Mouse (Mus musculus) embryo, embryonic 11.5 days (tissue): Measurements from ENCODE around the gene Mapre1.

Source experiments
- DNase-seq: peaks from one replicate; pipeline ENCODE4 v3.0.0-alpha.2; 2012; ENCODE audit warnings: low read depth, low spot score

The Mapre1 gene

DNA sequence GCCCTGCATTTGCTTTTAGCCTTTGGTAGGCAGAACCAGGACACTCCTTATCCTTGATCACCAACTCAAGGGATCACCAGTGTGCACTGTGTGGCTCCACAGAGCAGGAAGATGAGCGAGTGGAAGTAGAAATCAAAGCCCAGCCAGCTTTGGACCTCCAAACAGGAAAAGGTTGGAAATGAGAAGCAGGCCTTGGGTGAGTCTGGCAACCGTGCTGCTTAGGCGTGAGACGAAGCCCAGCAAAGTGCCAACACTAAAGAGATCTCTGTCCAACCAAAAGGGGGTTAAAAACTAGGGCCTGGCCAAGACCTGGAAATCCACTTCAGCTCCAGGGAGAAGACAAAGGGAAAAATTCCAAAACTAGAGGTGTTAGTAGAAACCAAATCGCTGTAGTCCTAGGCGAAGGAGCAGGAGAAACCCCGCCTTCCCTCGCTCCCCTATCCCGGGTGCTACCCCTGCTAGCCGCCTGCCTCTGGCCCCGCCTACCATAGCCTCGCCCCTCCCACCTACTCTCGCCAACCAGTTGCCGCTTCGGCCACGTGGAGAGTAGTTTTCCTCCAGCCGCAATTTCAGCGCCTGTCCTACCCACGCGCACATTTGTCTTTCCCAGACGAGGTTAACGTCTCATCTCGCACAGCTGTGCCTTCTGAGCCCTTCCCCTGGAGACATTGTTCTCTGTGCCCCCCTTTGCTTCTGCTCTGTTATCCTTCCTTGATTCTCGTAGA is 37.7 kb downstream of the Mapre1 start:
- peak; percentile 54 for DNase-seq

DNA sequence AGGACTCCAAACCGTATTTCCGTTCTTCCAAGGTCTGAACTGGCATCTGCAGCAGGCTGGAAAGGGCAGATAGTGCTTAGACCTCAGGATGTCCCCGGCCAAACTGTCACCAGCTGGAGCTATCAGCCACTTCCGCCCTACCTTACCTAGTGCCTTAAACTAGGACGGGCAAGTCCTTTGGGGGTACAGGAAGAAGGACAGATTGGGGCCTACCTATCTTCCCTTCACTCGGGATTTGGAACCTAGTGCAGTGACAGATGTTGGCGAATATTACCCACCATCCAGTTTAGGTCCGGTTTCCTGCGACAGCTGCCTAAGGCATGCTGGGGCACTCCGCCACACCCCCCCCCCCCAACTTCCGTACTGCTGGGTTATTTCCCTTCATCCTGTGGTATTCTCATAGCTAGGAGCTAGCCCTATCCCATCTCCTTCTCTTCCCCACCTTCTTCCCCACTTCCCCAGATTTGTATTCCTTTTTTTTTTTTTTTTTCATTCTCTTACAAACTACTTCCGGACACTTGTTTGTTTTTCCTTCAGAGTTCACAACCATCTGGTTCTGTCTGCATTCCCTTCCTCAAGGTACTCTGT is 38.4 kb downstream of the Mapre1 start, which contains the start of gene Efcab8:
TSS of gene Efcab8 (plus strand) at position 538 of the 588 bp plus-strand sequence.
- DNase-seq = no peak

DNA sequence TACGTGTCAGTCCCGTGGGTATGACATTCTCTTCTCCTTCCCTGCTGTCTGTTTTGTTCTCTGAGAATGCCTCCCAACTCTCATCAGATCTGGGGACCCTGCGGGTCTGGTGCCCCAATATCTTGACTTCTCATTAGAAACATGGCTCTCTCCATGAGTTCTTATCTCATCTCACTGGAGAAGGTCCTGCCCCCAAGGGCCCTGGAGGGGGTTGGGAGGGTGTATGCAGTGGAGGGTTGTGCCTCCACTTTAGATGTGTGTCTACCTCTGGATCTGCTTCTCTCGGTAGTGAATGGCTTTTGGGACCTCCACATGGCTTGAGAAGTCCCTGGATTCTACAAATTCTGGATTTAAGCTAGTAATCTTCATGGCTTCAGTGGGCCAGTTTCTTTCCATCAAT is 40.1 kb downstream of the Mapre1 start:
- DNase-seq = no peak

DNA sequence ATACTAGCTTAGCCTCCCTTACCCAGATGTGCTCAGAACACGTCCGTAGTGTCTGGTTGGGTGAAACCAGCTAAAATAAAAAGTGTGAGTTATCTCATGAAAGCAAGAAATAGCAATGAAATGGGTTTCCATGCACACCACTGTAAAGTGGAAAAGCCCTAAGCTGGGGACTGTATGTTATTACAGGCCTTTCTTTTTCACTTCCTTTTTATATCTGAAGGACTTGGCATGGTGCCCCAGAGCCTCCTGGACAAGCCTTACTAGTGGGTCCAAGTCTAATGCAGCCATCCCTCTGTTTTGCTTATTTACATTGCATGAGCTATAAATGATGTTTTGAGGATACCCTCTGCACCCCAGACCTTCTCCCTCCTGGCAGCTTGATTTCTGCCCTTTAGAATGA is 43.6 kb downstream of the Mapre1 start:
- DNase-seq = no peak

DNA sequence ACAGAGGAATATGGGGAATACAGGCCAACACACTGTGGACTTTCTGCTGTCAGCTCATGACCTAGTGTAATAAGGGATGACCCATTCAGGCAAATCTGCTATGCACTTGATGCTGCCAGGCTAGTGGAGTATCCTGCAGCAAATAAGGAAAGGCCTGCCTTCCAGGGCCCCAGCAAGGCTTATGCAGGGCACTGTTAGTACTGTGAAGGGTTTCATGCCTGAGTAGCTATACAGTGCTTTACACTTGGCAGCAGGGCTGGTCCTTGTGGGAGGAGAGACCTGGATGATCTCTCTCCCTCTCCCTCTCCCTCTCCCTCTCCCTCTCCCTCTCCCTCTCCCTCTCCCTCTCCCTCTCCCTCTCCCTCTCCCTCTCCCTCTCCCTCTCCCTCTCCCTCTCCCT is 52.3 kb downstream of the Mapre1 start:
- no peak for DNase-seq

DNA sequence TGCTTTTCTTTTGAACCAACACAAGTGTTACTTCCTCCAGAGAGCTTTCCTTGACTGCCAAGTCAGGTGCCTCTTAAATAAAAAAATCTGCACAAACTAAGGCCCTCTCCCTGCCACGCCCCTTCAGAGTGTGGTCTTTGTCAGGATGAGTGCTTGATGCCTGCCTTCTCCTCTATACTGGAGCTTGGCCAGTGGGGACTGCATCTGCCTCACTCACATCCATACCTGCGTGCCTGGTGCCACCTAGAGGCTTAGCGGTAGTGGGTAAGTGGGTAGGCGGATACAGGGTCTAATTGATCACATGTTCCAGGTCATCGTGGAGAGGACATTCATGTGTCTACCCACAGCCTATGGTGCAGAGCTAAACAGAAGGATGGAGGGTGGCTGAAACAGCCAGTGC is 54.0 kb downstream of the Mapre1 start:
- DNase-seq = no peak

DNA sequence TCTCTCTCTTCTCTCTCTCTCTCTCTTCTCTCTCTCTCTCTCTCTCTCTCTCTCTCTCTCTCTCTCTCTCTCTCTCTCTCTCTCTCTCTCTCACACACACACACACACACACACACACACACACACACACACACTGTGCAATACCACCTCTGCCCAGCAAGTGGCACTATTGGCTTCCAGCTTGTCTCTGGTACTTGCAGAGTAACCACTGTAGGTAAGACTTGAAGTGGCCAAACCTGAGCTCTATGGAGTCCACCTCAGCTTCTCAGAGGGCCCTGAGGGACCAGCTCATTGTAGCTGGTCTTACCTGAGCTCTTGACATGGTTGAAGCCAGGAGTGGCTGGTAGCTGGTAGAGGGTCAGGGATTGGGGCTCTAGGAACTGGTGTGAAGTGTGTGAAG is 66.4 kb downstream of the Mapre1 start:
- peak; percentile 24 for DNase-seq

DNA sequence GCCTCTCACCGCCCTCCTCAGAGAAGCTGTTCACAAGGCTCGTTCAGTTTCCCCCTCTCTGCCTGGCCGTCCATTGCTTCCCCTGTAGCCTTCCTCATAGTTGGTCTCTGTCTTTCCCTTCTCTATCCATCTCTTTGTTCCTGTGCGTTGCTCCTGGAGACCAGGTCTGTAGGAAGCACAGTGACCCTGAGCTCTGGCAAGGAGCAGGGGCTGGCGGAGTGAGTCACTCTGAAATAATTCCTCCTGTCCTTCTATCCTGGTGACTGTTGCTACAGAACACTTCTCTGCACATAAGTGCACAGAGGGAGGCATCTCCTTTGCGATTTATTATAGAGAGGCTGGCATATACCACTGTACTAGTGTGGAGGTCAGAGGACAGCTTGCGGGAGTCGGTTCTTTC is 67.1 kb downstream of the Mapre1 start:
- no peak for DNase-seq

DNA sequence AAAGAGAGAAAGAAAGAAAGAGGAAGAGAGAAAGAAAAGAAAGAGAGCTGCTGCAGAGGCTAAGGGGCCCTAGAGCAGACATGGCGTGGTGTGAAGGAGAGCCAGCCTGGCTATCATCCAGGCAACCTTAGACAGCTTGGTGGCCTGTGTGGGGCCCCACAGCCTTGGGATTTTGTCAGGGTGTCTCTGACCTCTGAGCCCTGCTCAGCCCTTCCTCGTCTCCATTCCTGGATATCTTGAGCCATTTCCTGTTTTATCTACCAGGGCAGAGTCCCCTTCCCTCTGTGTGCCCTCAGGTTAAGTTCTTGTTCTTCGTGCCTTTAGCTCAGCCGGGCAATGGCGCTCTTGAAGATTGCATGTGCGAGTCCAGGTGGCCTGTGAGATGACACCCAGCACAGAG is 67.8 kb downstream of the Mapre1 start:
- DNase-seq = no peak

DNA sequence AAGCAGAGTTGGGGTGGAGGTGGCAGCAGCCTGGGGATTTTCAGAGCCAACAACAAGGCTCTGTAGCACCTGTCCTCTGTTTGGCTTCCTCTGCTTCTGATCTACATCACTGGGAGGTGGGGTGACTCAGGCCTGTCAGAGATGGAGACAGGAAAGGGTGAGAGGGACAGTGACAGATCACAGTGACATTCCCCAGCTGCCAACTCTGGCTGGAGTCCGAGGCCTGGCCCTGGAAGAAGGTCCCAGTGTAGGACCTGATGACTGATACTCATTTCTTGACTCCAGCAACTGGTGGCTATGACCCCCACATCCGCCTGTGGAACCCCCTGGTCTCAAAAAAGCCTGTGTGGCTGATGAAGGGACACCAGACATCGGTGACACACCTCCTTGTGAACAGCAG is 68.8 kb downstream of the Mapre1 start:
- DNase-seq = no peak

DNA sequence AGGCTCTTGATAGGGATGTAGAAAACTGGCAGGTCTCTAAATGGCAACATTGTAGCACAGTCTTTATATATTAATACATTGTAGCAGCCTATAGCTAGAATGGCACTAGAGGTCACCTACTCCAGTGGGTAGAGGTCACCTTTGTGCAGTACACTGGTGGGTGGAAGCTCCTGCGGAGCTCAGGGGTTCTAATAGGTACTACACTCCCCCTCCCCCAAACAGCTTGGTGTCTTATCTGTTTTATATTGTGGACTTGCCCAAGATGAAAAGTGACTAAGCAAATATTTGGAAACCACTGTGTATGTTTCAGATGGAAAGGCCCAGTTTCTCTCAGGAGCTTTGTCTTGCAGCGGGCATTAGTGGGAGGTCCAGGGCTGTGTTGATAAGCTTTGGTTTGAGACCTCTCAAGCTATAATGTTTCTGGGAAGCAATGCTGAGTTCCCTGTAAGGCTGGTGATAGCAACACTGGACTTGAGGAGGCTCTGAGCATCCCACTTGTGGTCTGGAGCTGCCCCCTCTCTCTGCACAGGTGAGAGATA is 81.0 kb downstream of the Mapre1 start:
- no peak for DNase-seq
